Mouse (Mus musculus) megakaryocyte-erythroid progenitor cell, adult 5-6 weeks (primary cell): ENCODE data around the gene Gpatch8. TPM values are rescaled to one million over a fixed set of nuclear protein-coding genes. Genes with fewer than 3 reads are reported as not detected.

Experiments
- total RNA-seq, 2 experiments: library from RNA; stranded (forward) in 1 of 2; stranded (reverse) in 1 of 2; fragments of 200-1000, 215-1000 nt in 1 of 2; fragments of >200 nt in 1 of 2; fragmentation: Nextera tagmentation in 1 of 2; gene quantifications; 2 replicates each; pipeline ENCODE4 v1.2.3; 2014 to 2017

Gpatch8 gene
- total RNA-seq, 2 experiments from 2014 or later = 34.3 to 44.9 TPM

Other genes starting within 250 kb of the Gpatch8 start
- 90.4 and 102 TPM in 2 replicates for gene Ubtf, start 236.7 kb downstream of the Gpatch8 start, total RNA-seq (2014; fragmentation: Nextera tagmentation)
- 162 and 180 TPM in 2 replicates for gene Ubtf, start 236.7 kb downstream of the Gpatch8 start, total RNA-seq (2017)
- 0.42 and 0.46 TPM in 2 replicates for gene Slc4a1, start 190.2 kb downstream of the Gpatch8 start, total RNA-seq (2014; fragmentation: Nextera tagmentation)
- 0.27 and 6.8 TPM in 2 replicates for gene Slc4a1, start 190.2 kb downstream of the Gpatch8 start, total RNA-seq (2017)
- gene Rundc3a, start 163.0 kb downstream of the Gpatch8 start, total RNA-seq (2014; fragmentation: Nextera tagmentation) = not detected in 2 replicates
- not detected in 2 replicates for gene Rundc3a, start 163.0 kb downstream of the Gpatch8 start, total RNA-seq (2017)
- gene Slc25a39, start 148.4 kb downstream of the Gpatch8 start, total RNA-seq (2014; fragmentation: Nextera tagmentation) = 115 and 148 TPM in 2 replicates
- gene Slc25a39, start 148.4 kb downstream of the Gpatch8 start, total RNA-seq (2017) = 43.8 and 55.9 TPM in 2 replicates
- 16.1 and 17.8 TPM in 2 replicates for gene Grn, start 126.1 kb downstream of the Gpatch8 start, total RNA-seq (2014; fragmentation: Nextera tagmentation)
- 5.4 and 14.2 TPM in 2 replicates for gene Grn, start 126.1 kb downstream of the Gpatch8 start, total RNA-seq (2017)
- 0.82 TPM in 1 of 2 replicates, not detected in the other for gene Fam171a2, start 108.7 kb downstream of the Gpatch8 start, total RNA-seq (2014; fragmentation: Nextera tagmentation)
- 0.28 TPM in 1 of 2 replicates, not detected in the other for gene Fam171a2, start 108.7 kb downstream of the Gpatch8 start, total RNA-seq (2017)
- gene Itga2b, start 86.3 kb downstream of the Gpatch8 start, total RNA-seq (2014; fragmentation: Nextera tagmentation) = 27.7 and 30.8 TPM in 2 replicates
- gene Itga2b, start 86.3 kb downstream of the Gpatch8 start, total RNA-seq (2017) = 26.5 and 73.4 TPM in 2 replicates
- not detected in 2 replicates for gene Gm11627, start 23.1 kb upstream of the Gpatch8 start, total RNA-seq (2014; fragmentation: Nextera tagmentation)
- not detected in 2 replicates for gene Gm11627, start 23.1 kb upstream of the Gpatch8 start, total RNA-seq (2017)
- gene Fzd2, start 48.0 kb upstream of the Gpatch8 start, total RNA-seq (2014; fragmentation: Nextera tagmentation) = not detected in 2 replicates
- not detected in 2 replicates for gene Fzd2, start 48.0 kb upstream of the Gpatch8 start, total RNA-seq (2017)
- not detected in 2 replicates for gene Meioc, start 107.3 kb upstream of the Gpatch8 start, total RNA-seq (2014; fragmentation: Nextera tagmentation)
- not detected in 2 replicates for gene Meioc, start 107.3 kb upstream of the Gpatch8 start, total RNA-seq (2017)
- gene Ccdc43, start 141.4 kb upstream of the Gpatch8 start, total RNA-seq (2014; fragmentation: Nextera tagmentation) = 20.5 and 21.0 TPM in 2 replicates
- gene Ccdc43, start 141.4 kb upstream of the Gpatch8 start, total RNA-seq (2017) = 38.7 and 42.4 TPM in 2 replicates
- gene Adam11, start 205.0 kb upstream of the Gpatch8 start, total RNA-seq (2014; fragmentation: Nextera tagmentation) = 0.28 and 3.0 TPM in 2 replicates
- 0.14 and 0.15 TPM in 2 replicates for gene Adam11, start 205.0 kb upstream of the Gpatch8 start, total RNA-seq (2017)